Mouse (Mus musculus): Measurements from ENCODE around the gene Rab11fip3. TPM values are rescaled to one million over a fixed set of nuclear protein-coding genes. Genes with fewer than 3 reads are reported as not detected.
A peak's percentile ranks its signal among the peaks of the same experiment; 100 is the strongest.

Gene Rab11fip3
- total and polyA plus RNA-seq, 2 experiments from 2014 or later = 16.6 to 34.7 TPM

DNA sequence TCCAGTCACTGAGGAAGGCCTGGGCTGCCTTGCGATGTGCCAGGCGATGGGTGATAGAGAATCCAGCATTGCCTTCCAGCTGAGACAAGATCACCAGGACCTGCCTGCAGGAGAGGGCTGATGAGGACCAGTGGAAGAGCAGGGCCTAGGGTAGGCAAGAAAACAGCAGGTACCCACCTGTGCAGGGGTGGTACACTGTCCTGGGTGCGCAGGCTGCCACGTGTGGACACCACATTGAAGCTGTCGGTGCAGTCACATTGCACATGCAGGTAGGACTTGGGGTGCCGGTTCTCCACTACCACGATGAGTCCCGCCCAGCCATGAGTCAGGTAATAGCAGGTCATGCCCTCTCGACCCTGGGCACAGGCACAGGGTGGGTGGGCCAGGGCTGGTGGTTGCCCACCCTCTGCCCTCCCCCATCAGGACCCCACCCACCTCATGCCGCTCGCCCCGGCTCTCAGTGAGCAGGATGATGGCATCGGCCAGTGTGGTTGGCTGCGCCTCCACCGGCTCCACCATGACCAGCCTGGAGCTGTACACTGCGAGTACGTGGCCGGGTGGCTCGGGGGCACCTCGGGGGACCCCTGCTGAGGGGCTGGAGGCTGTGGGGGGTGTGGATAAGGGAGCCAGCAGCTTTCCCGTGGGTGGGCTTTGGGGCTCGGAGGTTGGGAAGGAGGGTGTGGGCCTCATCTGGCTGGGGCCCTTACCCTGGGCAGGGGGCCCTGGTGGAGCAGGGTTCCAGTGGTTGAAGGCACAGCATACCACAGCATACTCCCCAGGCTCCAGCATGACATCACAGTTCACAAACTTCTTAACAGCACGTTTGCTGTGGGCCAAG, 109.5 kb downstream of the Rab11fip3 start:
- 88% methylated on average over 23 of the region's 23 CpGs for WGBS
- no peak for TF ChIP-seq CTCF (IDR thresholded peaks at IDR 0.05; ENCODE audit: low read depth)
- no peaks in the 10 kb centered on the region for H3K36me3 ChIP-seq (ENCODE audit: insufficient read depth, low read length)
- H3K27me3 ChIP-seq (ENCODE audit: insufficient read depth, low read length) = no peaks in the 10 kb centered on the region
- DNase-seq (ENCODE audit: low spot score) (no peak), ATAC-seq (no peak)
- peaks cover 4% of the 10 kb centered on the region; the same call in 1 of the 2 replicates for H3K4me1 ChIP-seq (ENCODE audit: insufficient read depth, low read length)
- no peak overlapping the region for H3K4me2 ChIP-seq (ENCODE audit: low read depth, low read length)
- H3K9me3 ChIP-seq (ENCODE audit: low read length) = no peaks in the 10 kb centered on the region
- no peak overlapping the region for H3K4me3 ChIP-seq (ENCODE audit: low read length)
- H3K27ac ChIP-seq = no peak overlapping the region
- H3K9ac ChIP-seq (replicated peaks; ENCODE audit: low read length) = no peak overlapping the region

DNA sequence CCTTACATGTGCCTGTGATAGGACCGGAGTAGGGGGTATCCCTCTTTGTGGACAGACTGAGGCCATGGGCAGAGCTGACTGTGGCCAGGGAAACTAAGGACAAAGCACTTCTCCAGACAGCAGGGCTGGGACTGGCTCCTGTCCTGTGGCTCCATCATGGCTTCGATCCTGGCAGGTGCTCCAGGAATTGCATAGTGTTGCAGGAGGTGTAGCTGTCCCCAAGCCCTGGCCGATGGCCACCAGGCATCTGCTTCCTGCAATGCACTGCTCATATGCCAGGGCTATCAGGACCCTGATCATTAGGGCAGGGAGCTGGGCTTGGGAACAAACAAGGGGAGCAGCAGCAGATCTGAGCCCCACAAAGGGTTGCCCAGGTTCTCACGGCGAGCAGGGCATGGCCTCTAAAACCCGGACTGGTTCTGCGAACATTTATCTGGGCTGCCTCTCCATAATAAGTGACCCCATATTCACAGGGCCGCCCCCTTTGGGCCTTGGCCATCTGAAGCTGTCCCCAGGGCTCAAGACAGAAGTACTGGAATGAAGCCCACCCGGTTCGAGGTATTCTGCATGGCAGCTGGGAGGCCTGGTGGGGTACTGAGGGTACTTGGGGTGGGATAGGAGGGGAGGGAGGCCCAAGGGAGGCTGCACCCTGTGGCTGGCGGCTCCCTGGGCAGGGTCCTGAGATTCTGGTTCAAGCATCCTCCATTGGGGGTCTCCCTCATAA, 110.4 kb downstream of the Rab11fip3 start:
- Histone ChIP-seq H3K9ac (replicated peaks; ENCODE audit: low read length) (0 out of 2 replicates have a peak overlapping the region, but pooled peaks have one; percentile 13), H3K4me1 (ENCODE audit: insufficient read depth, low read length) (peaks cover 4% of the 10 kb centered on the region; the same call in 1 of the 2 replicates), H3K9me3 (ENCODE audit: low read length) (no peaks in the 10 kb centered on the region), H3K27ac (peak overlapping the region; percentile 60), H3K4me3 (ENCODE audit: low read length) (no peak overlapping the region), H3K27me3 (ENCODE audit: insufficient read depth, low read length) (no peaks in the 10 kb centered on the region), H3K4me2 (ENCODE audit: low read depth, low read length) (no peak overlapping the region), H3K36me3 (ENCODE audit: insufficient read depth, low read length) (no peaks in the 10 kb centered on the region)
- 86% methylated on average over 11 of the region's 11 CpGs for WGBS
- DNase-seq (ENCODE audit: low spot score) (peak; percentile 21), ATAC-seq (no peak)
- no peak for TF ChIP-seq CTCF (IDR thresholded peaks at IDR 0.05; ENCODE audit: low read depth)

DNA sequence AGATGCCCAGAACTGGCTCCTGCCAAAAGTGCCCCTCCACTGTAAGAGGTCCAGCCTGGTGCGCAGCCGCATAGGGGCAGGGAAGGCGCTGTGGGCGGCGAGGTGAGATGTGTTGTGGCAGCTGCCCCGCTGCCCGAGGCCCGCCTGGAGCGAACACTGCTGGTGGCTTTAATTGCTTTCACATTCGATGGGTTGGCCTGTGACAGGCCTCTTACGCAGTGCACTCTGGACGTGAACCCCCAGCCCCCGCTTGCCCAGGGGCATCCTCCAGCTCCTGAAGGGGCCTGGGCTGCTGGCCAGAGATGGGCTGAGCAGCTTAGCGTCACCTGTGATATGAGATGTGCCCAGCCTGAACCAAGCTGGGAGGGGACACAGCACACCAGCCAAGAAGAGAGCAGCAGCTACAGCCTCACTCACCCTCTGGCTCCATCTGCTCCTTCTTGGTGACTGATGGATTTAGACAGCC, 111.7 kb downstream of the Rab11fip3 start:
- 51% methylated on average over 14 of the region's 14 CpGs for WGBS
- Histone ChIP-seq H3K4me2 (ENCODE audit: low read depth, low read length) (no peak overlapping the region), H3K4me1 (ENCODE audit: insufficient read depth, low read length) (peaks cover 7% of the 10 kb centered on the region; the same call in 1 of the 2 replicates), H3K9ac (replicated peaks; ENCODE audit: low read length) (no peak overlapping the region), H3K27me3 (ENCODE audit: insufficient read depth, low read length) (no peaks in the 10 kb centered on the region), H3K4me3 (ENCODE audit: low read length) (no peak overlapping the region), H3K36me3 (ENCODE audit: insufficient read depth, low read length) (no peaks in the 10 kb centered on the region), H3K27ac (peak overlapping the region; percentile 60; the same call in 1 of the 2 replicates), H3K9me3 (ENCODE audit: low read length) (no peaks in the 10 kb centered on the region)
- peak; percentile 59 for ATAC-seq
- no peak for TF ChIP-seq CTCF (IDR thresholded peaks at IDR 0.05; ENCODE audit: low read depth)
- DNase-seq (ENCODE audit: low spot score) = peak; percentile 72

GRCm38 (mm10) chr17:25956631-25957030, 112.7 kb downstream of the Rab11fip3 start:
- DNase-seq (ENCODE audit: low spot score) = peak; percentile 57
- no peak overlapping the region for H3K4me3 ChIP-seq (ENCODE audit: low read length)
- no peaks in the 10 kb centered on the region for H3K9me3 ChIP-seq (ENCODE audit: low read length)
- ATAC-seq = no peak
- peaks cover 7% of the 10 kb centered on the region; the same call in 1 of the 2 replicates for H3K27me3 ChIP-seq (ENCODE audit: insufficient read depth, low read length)
- peaks cover 7% of the 10 kb centered on the region; the same call in 1 of the 2 replicates for H3K4me1 ChIP-seq (ENCODE audit: insufficient read depth, low read length)
- 64% methylated on average over 7 of the region's 7 CpGs for WGBS
- H3K36me3 ChIP-seq (ENCODE audit: insufficient read depth, low read length) = no peaks in the 10 kb centered on the region
- H3K4me2 ChIP-seq (ENCODE audit: low read depth, low read length) = no peak overlapping the region
- TF ChIP-seq CTCF (IDR thresholded peaks at IDR 0.05; ENCODE audit: low read depth) = no peak
- no peak overlapping the region for H3K9ac ChIP-seq (replicated peaks; ENCODE audit: low read length)
- peak overlapping the region; percentile 60 for H3K27ac ChIP-seq

GRCm38 (mm10) chr17:25956201-25956600, 113.2 kb downstream of the Rab11fip3 start:
- ATAC-seq = 0 out of 2 replicates have a peak, but pooled peaks have one; percentile 25
- peaks cover 7% of the 10 kb centered on the region; the same call in 1 of the 2 replicates for H3K4me1 ChIP-seq (ENCODE audit: insufficient read depth, low read length)
- H3K9ac ChIP-seq (replicated peaks; ENCODE audit: low read length) = no peak overlapping the region
- H3K9me3 ChIP-seq (ENCODE audit: low read length) = no peaks in the 10 kb centered on the region
- no peaks in the 10 kb centered on the region for H3K36me3 ChIP-seq (ENCODE audit: insufficient read depth, low read length)
- H3K27me3 ChIP-seq (ENCODE audit: insufficient read depth, low read length) = peaks cover 7% of the 10 kb centered on the region; the same call in 1 of the 2 replicates
- no peak overlapping the region for H3K4me3 ChIP-seq (ENCODE audit: low read length)
- no peak overlapping the region for H3K4me2 ChIP-seq (ENCODE audit: low read depth, low read length)
- peak overlapping the region; percentile 60 for H3K27ac ChIP-seq
- TF ChIP-seq CTCF (IDR thresholded peaks at IDR 0.05; ENCODE audit: low read depth) = no peak
- WGBS = 37% methylated on average over 7 of the region's 7 CpGs
- peak; percentile 65 for DNase-seq (ENCODE audit: low spot score)

- peaks cover 7% of the 10 kb centered on the region; the same call in 1 of the 2 replicates for H3K4me1 ChIP-seq (ENCODE audit: insufficient read depth, low read length)
- H3K36me3 ChIP-seq (ENCODE audit: insufficient read depth, low read length) = no peaks in the 10 kb centered on the region
- WGBS = 60% methylated on average over 3 of the region's 3 CpGs
- DNase-seq (ENCODE audit: low spot score) (no peak), ATAC-seq (no peak)
- H3K27ac ChIP-seq = no peak overlapping the region
- H3K9ac ChIP-seq (replicated peaks; ENCODE audit: low read length) = no peak overlapping the region
- no peak overlapping the region for H3K4me2 ChIP-seq (ENCODE audit: low read depth, low read length)
- H3K4me3 ChIP-seq (ENCODE audit: low read length) = no peak overlapping the region
- no peak for TF ChIP-seq CTCF (IDR thresholded peaks at IDR 0.05; ENCODE audit: low read depth)
- peaks cover 7% of the 10 kb centered on the region; the same call in 1 of the 2 replicates for H3K27me3 ChIP-seq (ENCODE audit: insufficient read depth, low read length)
- no peaks in the 10 kb centered on the region for H3K9me3 ChIP-seq (ENCODE audit: low read length)
Measured at GRCm38 (mm10) chr17:25955736-25956135, 113.6 kb downstream of the Rab11fip3 start.
